Mouse (Mus musculus): Measurements from ENCODE around the gene Vps29. TPM values are rescaled to one million over a fixed set of nuclear protein-coding genes. Genes with fewer than 3 reads are reported as not detected.

Gene Vps29
- total RNA-seq, 1 experiment from 2014 or later = 63.2 TPM

DNA sequence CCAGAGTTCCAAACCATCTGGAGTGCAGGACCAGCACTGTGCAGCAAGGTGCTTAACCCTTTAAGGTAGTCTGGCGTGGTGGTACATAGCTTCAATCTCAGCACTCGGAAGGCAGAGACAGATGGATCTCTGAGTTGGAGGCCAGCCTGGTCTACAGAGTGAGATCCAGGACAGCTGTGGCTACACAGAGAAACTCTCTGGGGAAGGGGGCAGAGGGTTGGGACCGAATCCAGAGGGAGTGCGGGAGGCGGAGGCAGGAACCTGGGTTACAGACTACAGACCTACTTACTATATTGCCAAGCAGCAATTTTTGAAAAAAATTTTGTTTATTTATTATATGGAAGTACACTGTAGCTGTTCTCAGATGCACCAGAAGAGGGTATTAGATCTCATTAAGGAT is 60.2 kb downstream of the Vps29 start:
- no peak for ATAC-seq (replicated peaks in 1 of 2; ENCODE audit: insufficient read depth in 1 of 2, low FRiP score in 2 of 2, low TSS enrichment in 1 of 2, low read depth in 1 of 2, poor library complexity in 2 of 2, severe bottlenecking in 2 of 2)

Other genes starting within 250 kb of the Vps29 start
- 0.20 and 1.0 TPM in 2 replicates for gene Ccdc63, start 213.5 kb upstream of the Vps29 start, total RNA-seq (2017)
- gene Ppp1cc, start 196.1 kb upstream of the Vps29 start, total RNA-seq (2017) = 202 and 213 TPM in 2 replicates
- 9.6 and 26.1 TPM in 2 replicates for gene Hvcn1, start 147.6 kb upstream of the Vps29 start, total RNA-seq (2017)
- 7.1 and 12.2 TPM in 2 replicates for gene Tctn1, start 89.9 kb upstream of the Vps29 start, total RNA-seq (2017)
- 18.0 and 20.8 TPM in 2 replicates for gene Pptc7, start 70.0 kb upstream of the Vps29 start, total RNA-seq (2017)
- gene Rad9b, start 136 bp upstream of the Vps29 start, total RNA-seq (2017) = 14.4 and 24.3 TPM in 2 replicates
- gene Gpn3, start 17.5 kb downstream of the Vps29 start, total RNA-seq (2017) = 36.6 and 50.0 TPM in 2 replicates
- gene Fam216a, start 18.0 kb downstream of the Vps29 start, total RNA-seq (2017) = 45.0 and 52.0 TPM in 2 replicates
- 691 and 855 TPM in 2 replicates for gene Arpc3, start 37.5 kb downstream of the Vps29 start, total RNA-seq (2017)
- gene Anapc7, start 67.3 kb downstream of the Vps29 start, total RNA-seq (2017) = 38.1 and 50.9 TPM in 2 replicates
- gene Atp2a2, start 147.9 kb downstream of the Vps29 start, total RNA-seq (2017) = 84.5 and 95.1 TPM in 2 replicates